Mouse (Mus musculus): ENCODE measurements at regions not wholly inside any gene's neighbourhood (a gene's known extent, or its start where the extent isn't known, plus 50 kb on each side); places are given as distances from the start of the nearest gene placed in this dataset.

DNA sequence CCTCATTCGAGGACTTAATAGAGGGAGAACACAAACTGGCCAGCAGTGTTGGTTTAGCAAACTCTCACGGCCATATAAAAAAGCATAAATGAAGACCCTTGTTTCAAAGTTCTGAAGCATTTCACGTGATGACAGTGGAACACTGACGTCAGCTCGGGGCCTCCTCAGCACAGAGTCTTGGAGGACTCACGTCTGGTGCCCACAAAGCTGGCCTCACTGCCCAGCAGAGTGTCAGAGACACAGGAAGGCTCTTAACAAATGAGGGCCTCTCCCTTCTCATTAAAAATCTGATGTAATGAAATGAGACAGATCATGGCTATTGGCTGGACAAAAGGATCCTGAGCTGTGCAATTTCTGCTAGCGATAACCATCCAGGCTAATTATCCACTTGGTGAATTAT, 330.6 kb downstream of the Wdr11 start:
- no peak for DNase-seq

DNA sequence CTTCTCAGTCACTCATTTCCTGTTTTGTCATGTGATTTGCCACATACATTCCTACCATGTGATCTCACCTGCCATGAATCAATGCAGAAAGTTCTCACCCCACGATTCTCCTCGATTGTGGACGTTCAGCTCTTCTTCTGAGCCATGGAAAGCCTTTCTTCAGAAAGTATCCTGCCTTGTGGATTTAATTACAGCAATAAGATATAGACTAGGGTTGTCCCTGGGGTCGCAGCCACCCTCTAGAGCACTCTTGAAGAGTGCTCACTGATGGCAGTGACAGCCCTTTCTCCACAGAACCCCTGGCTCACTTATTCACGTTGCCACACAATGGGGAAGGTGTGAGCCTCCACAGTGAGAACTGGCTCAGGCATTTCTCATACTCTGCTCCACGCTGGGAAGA, 345.1 kb downstream of the Wdr11 start:
- DNase-seq, result no peak

DNA sequence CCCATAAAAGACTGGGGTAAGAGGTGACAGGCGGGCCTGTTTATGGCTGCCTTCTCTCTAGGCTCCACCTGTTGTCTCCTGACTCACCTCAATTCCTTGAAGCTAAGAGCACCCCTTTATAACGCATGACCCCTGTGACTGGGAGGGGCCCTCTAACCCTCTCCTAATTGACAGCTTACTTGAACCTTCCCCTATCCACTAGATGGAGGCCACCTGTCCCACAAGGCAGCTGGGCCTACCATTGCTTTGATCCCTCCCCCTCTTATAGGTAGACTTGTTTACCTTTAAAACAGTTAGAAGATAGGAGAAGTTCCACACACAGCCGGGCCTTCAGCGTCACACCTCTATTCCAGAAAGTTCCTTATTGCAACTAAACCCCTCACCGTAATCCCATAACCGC, 346.1 kb downstream of the Wdr11 start:
- no peak for DNase-seq

DNA sequence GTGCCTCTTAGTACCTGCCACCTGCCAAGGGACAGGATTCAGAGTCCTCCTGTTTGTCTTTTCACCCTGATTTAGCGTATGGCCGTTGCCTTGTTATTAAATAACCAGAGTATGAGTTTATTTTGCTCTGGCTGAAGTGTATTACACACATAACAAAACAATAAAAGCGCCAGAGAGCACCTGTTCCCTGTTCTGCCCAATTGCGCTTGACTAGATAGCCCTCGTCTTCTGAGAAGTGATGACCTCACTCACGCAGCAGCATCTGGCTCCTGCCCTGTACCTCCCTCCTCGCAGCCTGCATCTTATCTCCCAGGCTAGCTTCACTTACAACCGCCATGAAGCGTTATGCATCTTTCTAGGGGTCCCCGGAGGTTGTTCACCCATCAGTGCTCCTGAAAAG, 346.5 kb downstream of the Wdr11 start:
- DNase-seq, result no peak

DNA sequence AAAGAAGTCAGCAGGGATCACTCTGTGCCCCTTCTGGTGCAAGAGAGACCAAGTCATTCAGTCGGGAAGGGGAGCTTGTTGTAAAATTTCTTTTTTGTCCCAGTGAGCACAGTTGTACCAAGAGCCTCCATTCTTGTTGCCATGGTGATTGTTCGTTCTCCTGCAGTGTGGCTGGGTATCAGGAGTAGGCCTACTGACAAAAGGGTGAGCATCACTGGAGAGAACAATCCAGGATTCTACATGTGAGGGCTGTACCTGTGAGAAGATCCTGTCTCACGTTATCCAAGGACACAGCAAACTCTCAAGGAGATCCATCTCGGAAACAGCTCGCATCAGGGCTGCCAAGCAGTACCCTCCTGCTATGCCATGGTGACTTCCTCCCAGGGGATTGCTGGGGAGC, 347.6 kb downstream of the Wdr11 start:
- DNase-seq, result no peak

DNA sequence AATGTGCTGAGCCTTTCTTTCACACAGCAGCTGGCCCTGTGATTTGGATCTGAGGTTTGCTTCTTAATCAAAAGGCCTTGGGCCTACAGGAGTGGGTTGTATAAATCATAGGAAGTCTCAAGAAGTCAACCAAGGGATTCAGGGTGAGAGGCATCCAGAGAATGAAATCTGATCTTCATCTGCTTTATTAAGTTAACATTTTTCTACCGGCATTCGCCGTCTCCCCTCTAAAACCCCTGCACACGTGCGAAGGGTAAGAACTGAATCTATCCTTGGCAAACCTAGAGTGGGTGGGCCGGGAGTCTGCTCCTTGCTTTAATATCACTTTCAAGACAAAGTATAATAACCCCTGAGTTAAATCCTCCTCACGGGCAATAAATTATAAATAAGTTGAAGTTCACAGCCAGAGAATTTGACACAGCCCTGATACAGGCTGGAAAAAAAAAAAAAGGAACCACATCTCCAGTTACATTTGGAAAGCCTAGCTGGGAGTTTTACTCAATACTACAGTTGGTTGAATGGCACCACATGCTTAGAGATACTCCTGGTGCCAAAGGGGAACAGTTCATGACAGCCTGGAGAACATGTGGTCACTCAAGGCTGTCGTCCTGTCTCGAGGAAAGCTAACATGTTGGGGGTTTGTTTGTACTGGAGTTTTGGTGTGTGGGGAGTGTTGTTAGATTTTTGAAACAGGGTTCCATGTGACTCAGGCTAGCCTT, 349.8 kb downstream of the Wdr11 start:
- no peak for DNase-seq

DNA sequence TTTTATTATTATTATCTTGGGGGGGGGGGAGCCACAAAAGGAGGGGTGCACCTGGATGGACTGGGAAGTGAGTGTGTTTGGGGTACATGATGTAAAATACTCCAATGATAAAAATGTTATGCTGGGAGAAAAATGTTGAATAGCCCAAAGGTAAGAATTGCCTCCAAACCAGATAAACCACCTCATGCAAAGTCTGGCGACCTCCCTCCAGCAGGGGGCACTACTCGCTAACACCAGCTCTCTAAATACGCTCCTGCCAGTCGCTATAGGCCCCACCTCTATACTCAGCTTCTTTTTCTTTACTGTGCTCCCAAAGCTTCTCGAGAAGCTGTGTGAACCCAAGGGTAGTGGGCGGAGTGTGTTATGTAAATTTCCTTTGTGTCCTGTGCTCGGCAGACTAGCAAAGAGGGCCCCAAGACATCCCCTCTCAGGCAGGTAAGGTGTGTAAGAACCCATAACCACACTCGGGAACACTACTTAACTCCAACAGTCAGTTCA, 357.0 kb downstream of the Wdr11 start:
- no peak for DNase-seq

DNA sequence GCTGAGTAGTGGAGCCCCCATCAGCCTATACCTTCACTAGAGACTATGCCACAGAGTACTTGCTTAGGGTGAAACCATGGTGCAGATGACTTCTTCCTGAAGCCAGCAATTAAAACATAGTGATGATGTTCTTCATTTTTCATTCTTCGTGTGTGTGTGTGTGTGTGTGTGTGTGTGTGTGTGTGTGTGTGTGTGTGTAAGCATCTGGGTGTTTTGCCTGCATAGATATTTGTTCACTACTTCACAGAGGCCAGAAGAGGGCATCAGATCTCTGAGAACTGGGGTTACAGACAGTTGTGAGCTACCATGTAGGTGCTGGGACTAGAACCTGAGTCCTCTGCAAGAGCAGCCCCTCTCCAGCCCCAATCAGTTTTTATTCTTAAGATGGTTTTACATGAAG, 358.8 kb downstream of the Wdr11 start:
- no peak for DNase-seq

DNA sequence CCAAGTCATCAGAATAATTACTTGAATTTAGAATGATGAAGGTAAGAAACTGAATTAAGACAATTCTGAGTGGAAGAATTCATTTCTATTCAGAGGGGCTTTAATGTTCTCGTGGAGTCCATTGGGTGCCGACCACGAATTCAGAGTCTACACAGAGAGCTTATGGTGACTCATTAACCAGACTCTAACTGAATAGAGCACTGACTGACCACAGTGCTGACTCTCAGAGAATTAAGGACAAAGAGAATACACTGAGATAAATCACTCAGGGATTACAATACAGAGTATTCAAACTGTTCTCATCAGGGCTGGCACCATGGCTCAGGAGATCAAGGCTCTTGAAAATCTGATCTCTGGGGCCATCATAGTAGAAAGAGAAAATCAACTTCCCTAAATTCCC, 366.7 kb downstream of the Wdr11 start:
- no peak for DNase-seq

DNA sequence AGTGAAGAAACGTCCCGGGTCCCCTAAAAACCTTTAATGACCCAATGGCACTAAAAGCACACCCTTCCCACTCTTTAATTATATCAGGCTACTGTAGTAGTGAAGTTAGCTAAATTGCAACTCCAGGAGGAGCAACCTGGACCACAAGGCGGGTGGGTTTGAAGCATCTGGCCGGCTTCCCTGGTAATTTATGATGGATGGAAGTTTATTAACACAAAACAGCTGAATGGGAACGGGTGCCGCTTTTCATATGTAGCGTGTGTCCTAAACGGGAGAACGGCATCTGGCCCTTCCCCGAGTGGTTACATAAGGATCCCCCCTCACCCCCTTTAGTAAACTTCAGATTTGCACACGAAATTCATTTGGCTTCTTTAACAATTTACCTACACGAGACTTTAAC, 370.9 kb downstream of the Wdr11 start:
- DNase-seq, result no peak

DNA sequence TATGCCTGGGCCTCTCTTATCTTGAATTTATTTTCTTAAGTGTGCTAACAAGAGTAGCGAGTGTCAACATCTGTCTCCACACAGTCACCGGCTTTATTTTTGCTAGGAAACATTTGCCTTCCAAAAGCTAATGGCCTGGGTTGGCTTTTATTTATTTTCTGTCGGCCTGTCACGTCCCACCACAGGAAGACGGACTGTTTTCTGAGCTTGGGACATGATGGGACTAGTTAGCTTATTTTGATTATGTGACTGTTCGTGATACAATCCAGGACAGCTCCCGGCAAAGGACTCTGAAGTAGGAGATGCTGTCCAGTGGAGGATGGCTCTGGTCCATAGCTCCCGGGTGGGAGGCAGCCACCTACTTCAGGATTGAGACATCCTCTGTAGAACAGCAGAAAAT, 372.5 kb downstream of the Wdr11 start:
- no peak for DNase-seq

DNA sequence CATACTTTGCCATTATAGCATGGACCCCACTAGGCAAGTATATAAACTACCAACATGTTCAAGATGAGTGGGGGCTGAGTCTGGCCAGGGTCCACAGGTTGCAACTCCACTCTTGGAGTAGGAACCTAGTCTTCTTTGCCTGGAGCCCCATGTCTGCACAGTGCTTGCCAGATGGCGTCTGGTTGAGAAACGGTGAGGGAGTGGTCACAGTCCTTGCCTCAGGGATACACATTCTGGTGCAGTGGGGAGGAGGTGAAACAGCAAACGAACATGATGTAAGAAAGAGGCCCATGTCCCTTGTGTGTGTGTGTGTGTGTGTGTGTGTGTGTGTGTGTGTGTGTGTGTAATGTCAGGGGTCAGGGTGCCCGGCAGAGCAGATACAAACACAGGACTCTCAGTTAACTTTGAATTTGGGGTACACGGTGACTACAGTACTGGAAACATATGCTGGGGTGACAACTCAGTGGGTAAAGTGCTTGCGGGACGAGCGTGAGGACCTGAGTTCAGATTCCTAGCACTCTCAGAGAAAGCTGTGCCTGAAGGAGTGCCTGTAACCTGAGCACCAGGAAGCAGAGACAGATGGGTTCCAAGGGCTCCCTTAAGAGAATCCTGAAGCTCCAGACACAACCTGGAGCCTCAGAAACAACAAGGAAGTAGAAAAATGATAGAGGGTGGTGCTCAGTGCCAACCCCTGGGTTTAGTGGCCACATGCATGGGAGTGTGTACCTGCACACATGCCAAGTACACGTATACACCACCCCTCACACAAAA, 373.8 kb downstream of the Wdr11 start:
- DNase-seq, result no peak

DNA sequence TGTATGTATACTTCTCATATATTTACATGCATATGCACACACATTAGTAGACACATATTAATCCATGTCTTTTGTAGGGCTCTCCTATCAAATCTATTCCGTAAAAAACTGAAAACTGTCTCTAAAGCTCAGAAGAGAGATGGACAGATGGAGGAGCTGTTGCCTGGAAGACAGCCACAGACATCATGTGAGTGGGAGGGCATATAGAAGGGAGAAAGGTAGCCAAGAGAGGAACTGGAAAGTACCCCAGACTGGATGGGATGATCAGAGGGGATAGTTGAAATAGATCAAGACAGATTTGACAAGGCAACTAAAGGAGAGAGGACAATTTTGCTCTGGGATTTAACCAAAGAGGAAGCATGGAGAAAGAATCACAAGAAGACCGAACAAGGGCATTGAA, 375.1 kb downstream of the Wdr11 start:
- no peak for DNase-seq

DNA sequence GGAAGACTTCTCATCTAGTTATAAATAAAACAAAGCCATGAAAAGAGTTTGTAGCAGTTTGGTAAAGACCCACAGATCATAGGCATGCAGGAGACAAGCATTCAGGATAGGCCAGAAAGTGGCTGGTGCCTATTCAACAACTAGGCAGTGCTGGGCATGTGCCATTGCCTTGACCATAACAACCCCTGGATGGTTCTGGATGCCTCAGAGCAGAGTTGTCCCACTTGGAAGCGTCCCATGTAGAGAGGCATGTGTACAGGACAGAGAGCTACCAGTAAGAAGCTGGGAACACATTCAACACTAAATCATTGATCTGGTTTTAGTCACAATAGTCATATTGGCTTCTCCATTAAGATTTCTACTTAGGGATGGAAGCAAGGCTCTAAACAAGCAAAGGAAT, 378.5 kb downstream of the Wdr11 start:
- DNase-seq, result no peak

DNA sequence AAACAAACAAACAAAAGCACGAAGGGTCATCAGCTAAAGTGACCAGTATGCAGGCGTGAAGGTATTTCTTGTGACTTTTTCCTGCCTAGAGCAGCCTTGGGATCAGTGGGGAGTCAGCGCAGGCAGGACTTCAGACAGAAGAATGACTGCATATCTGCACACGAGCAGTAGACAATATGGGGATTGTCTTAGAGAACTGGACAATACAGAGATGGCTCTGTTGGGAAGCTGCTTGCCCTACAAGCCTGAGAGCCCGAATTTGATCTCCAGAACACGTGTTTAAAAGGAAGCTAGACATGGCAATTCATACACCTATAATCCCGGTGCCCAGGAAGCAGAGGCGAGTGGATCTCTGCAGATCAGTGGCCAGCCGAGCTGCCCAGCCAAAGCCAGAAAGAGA, 382.5 kb downstream of the Wdr11 start:
- DNase-seq, result no peak

DNA sequence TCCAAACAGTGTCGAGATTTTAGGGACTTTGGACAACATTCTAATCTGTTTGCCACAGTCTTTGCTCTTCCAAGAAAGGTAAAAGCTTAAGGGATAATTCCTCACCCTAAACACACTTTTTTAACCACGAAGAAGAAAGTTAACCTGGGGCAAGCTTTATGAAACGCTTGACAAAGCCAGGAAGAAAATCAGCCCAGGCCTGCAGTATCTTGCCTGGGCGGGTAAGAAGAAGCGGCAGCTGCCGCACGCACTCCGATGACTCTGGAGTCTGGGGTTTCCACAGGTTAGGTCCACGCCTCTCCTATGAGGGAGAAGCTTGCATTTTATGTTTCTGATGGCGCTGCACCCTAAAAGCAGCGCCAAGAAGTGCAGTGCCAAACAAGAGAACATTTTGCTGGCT, 383.2 kb downstream of the Wdr11 start:
- DNase-seq, result no peak

DNA sequence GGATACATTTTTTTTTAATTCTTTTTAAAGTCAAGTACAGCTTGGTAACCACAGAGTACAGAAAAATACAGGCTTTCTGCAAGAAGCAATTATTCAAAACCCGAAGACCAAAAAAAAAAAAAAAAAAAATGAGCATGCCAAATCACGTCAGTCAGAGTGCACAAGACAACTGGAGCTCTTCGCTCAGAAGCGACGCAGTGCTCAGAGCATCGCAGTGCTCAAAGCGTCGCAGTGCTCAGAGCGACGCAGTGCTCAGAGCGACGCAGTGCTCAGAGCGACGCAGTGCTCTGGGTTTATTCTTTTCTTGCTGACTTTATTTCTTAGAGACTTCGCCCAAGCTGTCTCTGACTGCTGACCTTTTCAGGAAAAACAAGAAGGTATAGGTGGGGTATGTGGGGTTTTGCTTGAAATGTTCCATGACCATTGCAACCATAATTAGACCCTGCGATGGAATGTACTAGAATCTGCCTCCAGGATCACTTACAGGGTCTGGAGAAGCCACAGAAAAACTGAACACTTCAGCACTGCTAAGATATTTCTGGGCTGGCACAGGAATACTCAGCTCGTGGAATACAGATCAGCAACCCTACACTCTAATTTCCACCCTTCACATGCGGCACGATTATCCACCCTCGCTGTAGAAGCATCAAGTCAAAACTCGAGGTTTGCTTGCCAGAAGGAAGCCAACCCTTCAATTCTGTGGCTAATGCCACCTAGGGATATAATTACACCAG, 384.3 kb downstream of the Wdr11 start:
- DNase-seq, result no peak

DNA sequence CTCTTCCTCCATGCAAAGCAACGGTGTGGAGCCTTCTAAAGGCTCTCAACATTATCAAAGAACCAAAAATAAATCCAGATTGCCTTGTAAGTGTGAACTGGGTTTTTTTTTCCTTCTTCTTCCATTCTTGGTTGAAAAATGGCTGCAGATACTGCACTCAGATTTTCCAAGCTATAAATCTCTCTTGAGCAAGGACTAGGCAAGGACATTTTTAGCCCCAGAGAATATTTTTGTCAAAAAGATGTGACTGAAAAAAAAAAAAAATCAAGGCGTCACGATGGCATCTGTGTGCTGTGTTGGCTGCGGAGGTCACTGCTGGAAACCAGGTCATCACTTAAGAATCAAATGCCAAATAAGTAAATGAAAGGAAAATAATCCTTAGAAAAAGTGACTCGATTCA, 386.9 kb downstream of the Wdr11 start:
- no peak for DNase-seq

DNA sequence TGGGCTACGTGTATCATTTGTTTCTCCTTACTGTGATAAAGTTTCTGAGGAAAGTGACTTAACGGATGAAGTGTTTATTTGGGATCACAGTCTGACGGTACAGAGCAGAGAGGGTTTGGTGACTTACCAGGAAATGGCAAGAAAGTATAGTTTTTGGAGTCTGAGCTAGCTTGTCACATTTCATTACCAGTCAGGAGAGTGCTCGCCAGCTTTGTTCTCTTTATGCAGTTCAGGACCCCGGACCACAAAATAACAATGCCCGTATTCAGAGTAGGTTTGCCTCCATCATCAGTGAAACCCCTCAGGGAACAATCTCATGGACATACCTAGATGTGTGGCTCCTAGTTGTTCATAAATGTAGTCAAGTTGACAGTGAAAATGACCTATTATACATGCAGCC, 387.7 kb downstream of the Wdr11 start:
- DNase-seq, result no peak

DNA sequence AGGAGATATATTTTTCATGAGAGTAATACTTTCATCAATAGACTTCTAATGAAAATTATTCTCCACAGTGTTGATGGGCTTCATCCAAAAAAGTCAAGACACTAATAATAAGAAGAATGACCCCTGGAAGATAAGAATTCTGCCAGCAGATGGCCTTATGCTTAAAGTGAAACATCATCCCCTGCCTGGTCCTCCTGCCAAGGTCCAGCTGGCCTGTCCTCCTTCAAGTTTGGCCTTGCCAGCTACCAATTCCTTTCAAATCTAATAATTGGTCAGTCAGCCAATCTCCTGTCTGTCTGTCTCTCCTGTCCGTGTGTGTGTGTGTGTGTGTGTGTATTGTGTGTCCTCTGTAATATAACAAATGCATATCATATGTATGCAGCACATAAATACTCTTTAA, 388.8 kb downstream of the Wdr11 start:
- DNase-seq, result no peak

DNA sequence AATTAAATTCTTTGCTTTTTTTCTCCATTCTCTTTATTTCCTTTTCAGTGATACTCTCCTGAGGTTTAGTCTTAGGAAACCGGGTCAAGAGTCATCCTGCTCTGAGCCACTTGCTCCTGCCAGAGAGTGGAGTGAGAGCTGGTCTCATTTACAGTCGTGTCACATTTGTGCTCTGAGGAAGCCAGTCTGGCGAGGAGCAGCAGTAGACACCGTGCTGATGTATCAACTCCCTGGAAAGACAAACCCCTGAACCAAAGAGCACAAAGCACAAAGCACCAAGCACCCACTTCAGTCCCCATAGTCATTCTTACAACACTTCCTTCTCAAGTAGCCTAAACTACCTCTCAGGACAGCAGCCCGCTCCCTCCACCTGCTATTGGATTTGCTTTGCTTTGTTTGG, 390.7 kb downstream of the Wdr11 start:
- DNase-seq, result no peak

DNA sequence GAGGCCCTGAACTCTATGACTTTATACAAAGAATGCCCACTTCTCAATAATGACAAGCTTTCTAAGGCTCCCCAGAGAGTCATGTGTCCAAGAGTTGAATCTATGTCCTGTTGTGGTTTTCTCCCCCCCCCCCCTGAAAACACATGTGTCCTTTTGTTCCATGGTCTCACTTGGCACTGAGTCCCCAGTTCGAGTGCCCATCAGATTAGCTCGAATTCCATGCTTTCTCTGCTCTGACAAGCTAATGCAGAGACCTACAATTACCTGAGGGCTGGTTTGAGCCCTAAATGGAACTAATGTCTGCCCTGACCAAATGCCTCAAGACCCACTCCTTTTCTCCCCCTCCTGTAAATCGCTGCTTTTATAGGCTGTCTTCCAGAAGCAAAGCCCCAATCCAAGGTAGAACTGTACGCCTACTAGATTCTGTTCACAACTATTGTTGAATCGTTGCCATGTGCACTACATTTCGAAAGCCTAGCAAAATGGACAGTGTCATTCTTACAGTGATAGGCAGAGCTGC, 392.0 kb downstream of the Wdr11 start:
- DNase-seq, result no peak

DNA sequence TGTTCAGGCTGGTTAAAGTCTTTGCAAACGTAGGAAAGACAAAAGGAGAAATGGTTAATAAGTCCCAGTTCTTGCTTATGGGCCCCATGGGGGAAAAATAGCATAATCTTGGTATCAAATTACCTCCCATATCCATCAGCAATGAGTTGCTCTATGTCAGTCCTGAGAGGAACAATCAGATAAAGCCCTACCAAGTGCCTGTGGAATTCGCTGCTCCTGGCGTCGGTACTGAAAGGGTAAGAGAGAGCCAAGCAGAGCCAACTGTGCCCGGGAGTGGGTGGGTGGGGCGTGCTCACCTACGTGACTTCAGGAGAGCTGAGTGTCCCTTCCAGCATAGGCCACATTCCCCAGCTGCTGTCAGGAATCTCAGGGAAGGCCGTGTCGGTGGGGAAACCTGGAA, 392.7 kb downstream of the Wdr11 start:
- no peak for DNase-seq

Data from cerebellum, adult 8-10 months (tissue).